Mouse (Mus musculus): ENCODE data around the gene Jtb.

- TF ChIP-seq POLR2A (IDR thresholded peaks at IDR 0.05; ENCODE audit: extremely low read depth, insufficient read depth, low read length) = no peak
- TF ChIP-seq CTCF (IDR thresholded peaks at IDR 0.05; ENCODE audit: low read depth, low read length) = no peak
Observed at GRCm38 (mm10) chr3:90277793-90278192, 46.4 kb downstream of the Jtb start.
